Comparison of ENCODE assay signal across 9 mouse cellular contexts in the genomic region with DNA sequence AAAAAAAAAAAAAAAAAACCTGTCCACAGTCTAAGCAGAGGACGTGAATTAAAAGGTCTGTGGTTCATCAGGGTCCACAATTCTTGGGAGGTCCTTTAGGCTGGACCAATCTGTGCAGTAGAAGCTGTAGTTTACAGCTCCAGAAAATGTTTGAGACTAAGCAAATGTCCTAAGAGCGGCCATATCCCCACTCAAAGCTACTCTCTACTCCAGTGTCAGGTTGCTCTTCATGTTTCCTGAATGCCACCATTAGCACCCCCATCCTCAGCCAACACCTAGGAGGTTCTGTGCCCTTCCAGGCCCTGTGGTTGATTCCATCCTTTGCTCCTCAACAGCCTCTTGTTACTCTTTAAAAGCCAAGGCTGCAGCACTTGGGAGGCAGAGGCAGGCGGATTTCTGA. TPM values are rescaled to one million over a fixed set of nuclear protein-coding genes. Genes with fewer than 3 reads are reported as not detected.
DNase-seq lines count a peak whose midpoint lies in the region; TF ChIP-seq lines count a peak whose summit lies in the region.
"Had no signal": no experiment of that assay in that cellular context is flagged by ENCODE, and none has a peak within 500 bp of the region (broad histone marks: within the 10 kb centered on the region; RNA-seq: fewer than 3 reads in every experiment).

No protein-coding gene starts in this region.

- TF ChIP-seq EP300 in ES-Bruce4 (IDR thresholded peaks at IDR 0.05; ENCODE audit: insufficient read depth, low read depth, low read length), result no peak

- no peak for TF ChIP-seq POLR2A in ES-Bruce4 (IDR thresholded peaks at IDR 0.05; ENCODE audit: insufficient read depth, low read length)

- no peaks in the 10 kb centered on the region for H3K27me3 ChIP-seq in heart, embryonic 10.5 days (ENCODE audit: insufficient read depth, poor library complexity, severe bottlenecking)
- H3K27me3 ChIP-seq in ES-Bruce4 (ENCODE audit: control insufficient read depth, insufficient read depth, low read length, poor library complexity, severe bottlenecking), result no peaks in the 10 kb centered on the region
- H3K27me3 ChIP-seq in hindbrain, embryonic 10.5 days (ENCODE audit: insufficient read depth, poor library complexity, severe bottlenecking), result no peaks in the 10 kb centered on the region
- no peaks in the 10 kb centered on the region for H3K27me3 ChIP-seq in midbrain, embryonic 10.5 days (ENCODE audit: low read depth, poor library complexity, severe bottlenecking)

- peaks cover 3% of the 10 kb centered on the region; the same call in 1 of the 2 replicates for H3K4me1 ChIP-seq in heart, embryonic 10.5 days
- H3K4me1 ChIP-seq in ES-Bruce4 (ENCODE audit: control insufficient read depth, insufficient read depth, low read length), result no peaks in the 10 kb centered on the region
- H3K4me1 ChIP-seq in hindbrain, embryonic 10.5 days (replicated peaks), result peaks cover 15% of the 10 kb centered on the region
- peaks cover 19% of the 10 kb centered on the region for H3K4me1 ChIP-seq in midbrain, embryonic 10.5 days

- peak overlapping the region; percentile 94 for H3K27ac ChIP-seq in heart, embryonic 10.5 days
- H3K27ac ChIP-seq in ES-Bruce4 (ENCODE audit: insufficient read depth, low read length), result no peak overlapping the region
- peak overlapping the region; percentile 94 for H3K27ac ChIP-seq in hindbrain, embryonic 10.5 days
- H3K27ac ChIP-seq in midbrain, embryonic 10.5 days (replicated peaks), result peak overlapping the region; percentile 94

- 57% methylated on average over 3 of the region's 3 CpGs for WGBS in heart, embryonic 10.5 days
- WGBS in hindbrain, embryonic 10.5 days, result 65% methylated on average over 3 of the region's 3 CpGs
- WGBS in midbrain, embryonic 10.5 days, result 53% methylated on average over 3 of the region's 3 CpGs

- no peak for DNase-seq in heart, embryonic 10.5 days (ENCODE audit: low spot score)
- DNase-seq in heart, adult 18-20 months, result no peak
- DNase-seq in hindbrain, embryonic 10.5 days (ENCODE audit: low spot score), result no peak
- no peak for DNase-seq in midbrain, embryonic 10.5 days (ENCODE audit: low spot score)
- no peak for DNase-seq in ovary, postnatal 10 days (ENCODE audit: low spot score)
- no peak for DNase-seq in layer of hippocampus, adult 8-10 months (ENCODE audit: low spot score in 2 of 2)
- DNase-seq in ovary, postnatal 14 days (ENCODE audit: low spot score), result no peak
- DNase-seq: cerebellum, postnatal 36 days had no signal

- H3K9me3 ChIP-seq in heart, embryonic 10.5 days, result no peaks in the 10 kb centered on the region
- H3K9me3 ChIP-seq in ES-Bruce4 (replicated peaks; ENCODE audit: control insufficient read depth, insufficient read depth, low read length, poor library complexity, severe bottlenecking), result no peaks in the 10 kb centered on the region
- no peaks in the 10 kb centered on the region for H3K9me3 ChIP-seq in hindbrain, embryonic 10.5 days
- no peaks in the 10 kb centered on the region for H3K9me3 ChIP-seq in midbrain, embryonic 10.5 days (replicated peaks)

- H3K9ac ChIP-seq in ES-Bruce4 (ENCODE audit: low read depth, poor library complexity, severe bottlenecking), result peak overlapping the region; percentile 78

- peak overlapping the region; percentile 77 for H3K4me3 ChIP-seq in heart, embryonic 10.5 days
- peak overlapping the region; percentile 96 for H3K4me3 ChIP-seq in ES-Bruce4 (ENCODE audit: low read depth, low read length)
- peak overlapping the region; percentile 82 for H3K4me3 ChIP-seq in hindbrain, embryonic 10.5 days
- H3K4me3 ChIP-seq in midbrain, embryonic 10.5 days, result peak overlapping the region; percentile 86

- TF ChIP-seq CTCF in ES-Bruce4 (IDR thresholded peaks at IDR 0.05; ENCODE audit: low read depth, low read length), result no peak

- H3K36me3 ChIP-seq in heart, embryonic 10.5 days, result peaks cover 45% of the 10 kb centered on the region
- peaks cover 41% of the 10 kb centered on the region for H3K36me3 ChIP-seq in ES-Bruce4 (ENCODE audit: control insufficient read depth, insufficient read depth, low read length, poor library complexity, severe bottlenecking)
- peaks cover 44% of the 10 kb centered on the region for H3K36me3 ChIP-seq in hindbrain, embryonic 10.5 days
- H3K36me3 ChIP-seq in midbrain, embryonic 10.5 days, result peaks cover 47% of the 10 kb centered on the region

RNA-seq across cellular contexts. Expression of a gene that starts 1.0 kb away (rescaled TPM):
- 184 and 286 TPM in 2 replicates for polyA plus RNA-seq in heart, embryonic 10.5 days (2016; fragmentation: Nextera tagmentation; extraction: Ambion mirVana)
- 1 to 10 TPM; 3.0 to 3.1 TPM for total RNA-seq in heart, adult 18-20 months (2021)
- 82.8 and 94.5 TPM in 2 replicates for polyA plus RNA-seq in ES-Bruce4 (2011; ENCODE audit: insufficient read depth, insufficient read length, low read depth, missing spikeins)
- 254 and 300 TPM in 2 replicates for polyA plus RNA-seq in hindbrain, embryonic 10.5 days (2016; fragmentation: Nextera tagmentation; extraction: Ambion mirVana)
- 294 and 321 TPM in 2 replicates for polyA plus RNA-seq in midbrain, embryonic 10.5 days (2016; fragmentation: Nextera tagmentation; extraction: Ambion mirVana)
- total RNA-seq in layer of hippocampus, adult 8-10 months (2022), result 1 to 10 TPM; 4.9 to 9.1 (median 6.2) TPM

RNA-seq across cellular contexts. Expression of a gene that starts 32.6 kb away (rescaled TPM):
- polyA plus RNA-seq in heart, embryonic 10.5 days (2016; fragmentation: Nextera tagmentation; extraction: Ambion mirVana), result 0.27 and 0.39 TPM in 2 replicates
- total RNA-seq in heart, adult 18-20 months (2021), result under 1 TPM in 1 of 2 experiments, not detected in 1; 0.10 TPM
- polyA plus RNA-seq in ES-Bruce4 (2011; ENCODE audit: insufficient read depth, insufficient read length, low read depth, missing spikeins), result 0.67 and 1.0 TPM in 2 replicates
- 7.2 and 22.7 TPM in 2 replicates for polyA plus RNA-seq in hindbrain, embryonic 10.5 days (2016; fragmentation: Nextera tagmentation; extraction: Ambion mirVana)
- 6.9 and 9.4 TPM in 2 replicates for polyA plus RNA-seq in midbrain, embryonic 10.5 days (2016; fragmentation: Nextera tagmentation; extraction: Ambion mirVana)
- total RNA-seq in layer of hippocampus, adult 8-10 months (2022), result 10 to 100 TPM; 13.2 to 14.3 (median 13.7) TPM

RNA-seq across cellular contexts. Expression of a gene that starts 33.5 kb away (rescaled TPM):
- 0.18 TPM in 1 of 2 replicates, not detected in the other for polyA plus RNA-seq in heart, embryonic 10.5 days (2016; fragmentation: Nextera tagmentation; extraction: Ambion mirVana)
- total RNA-seq in heart, adult 18-20 months (2021), result not detected
- not detected in 2 replicates for polyA plus RNA-seq in ES-Bruce4 (2011; ENCODE audit: insufficient read depth, insufficient read length, low read depth, missing spikeins)
- 2.2 and 4.9 TPM in 2 replicates for polyA plus RNA-seq in hindbrain, embryonic 10.5 days (2016; fragmentation: Nextera tagmentation; extraction: Ambion mirVana)
- polyA plus RNA-seq in midbrain, embryonic 10.5 days (2016; fragmentation: Nextera tagmentation; extraction: Ambion mirVana), result 2.4 and 3.7 TPM in 2 replicates
- 1 to 10 TPM; 2.0 to 3.2 (median 3.0) TPM for total RNA-seq in layer of hippocampus, adult 8-10 months (2022)

RNA-seq across cellular contexts. Expression of a gene that starts 59.5 kb away (rescaled TPM):
- polyA plus RNA-seq in heart, embryonic 10.5 days (2016; fragmentation: Nextera tagmentation; extraction: Ambion mirVana), result 0.15 TPM in 1 of 2 replicates, not detected in the other
- not detected for total RNA-seq in heart, adult 18-20 months (2021)
- polyA plus RNA-seq in ES-Bruce4 (2011; ENCODE audit: insufficient read depth, insufficient read length, low read depth, missing spikeins), result not detected in 2 replicates
- polyA plus RNA-seq in hindbrain, embryonic 10.5 days (2016; fragmentation: Nextera tagmentation; extraction: Ambion mirVana), result not detected in 2 replicates
- 0.07 TPM in 1 of 2 replicates, not detected in the other for polyA plus RNA-seq in midbrain, embryonic 10.5 days (2016; fragmentation: Nextera tagmentation; extraction: Ambion mirVana)
- not detected for total RNA-seq in layer of hippocampus, adult 8-10 months (2022)
